Mouse (Mus musculus): Measurements from ENCODE around the gene Gm17332.

DNA sequence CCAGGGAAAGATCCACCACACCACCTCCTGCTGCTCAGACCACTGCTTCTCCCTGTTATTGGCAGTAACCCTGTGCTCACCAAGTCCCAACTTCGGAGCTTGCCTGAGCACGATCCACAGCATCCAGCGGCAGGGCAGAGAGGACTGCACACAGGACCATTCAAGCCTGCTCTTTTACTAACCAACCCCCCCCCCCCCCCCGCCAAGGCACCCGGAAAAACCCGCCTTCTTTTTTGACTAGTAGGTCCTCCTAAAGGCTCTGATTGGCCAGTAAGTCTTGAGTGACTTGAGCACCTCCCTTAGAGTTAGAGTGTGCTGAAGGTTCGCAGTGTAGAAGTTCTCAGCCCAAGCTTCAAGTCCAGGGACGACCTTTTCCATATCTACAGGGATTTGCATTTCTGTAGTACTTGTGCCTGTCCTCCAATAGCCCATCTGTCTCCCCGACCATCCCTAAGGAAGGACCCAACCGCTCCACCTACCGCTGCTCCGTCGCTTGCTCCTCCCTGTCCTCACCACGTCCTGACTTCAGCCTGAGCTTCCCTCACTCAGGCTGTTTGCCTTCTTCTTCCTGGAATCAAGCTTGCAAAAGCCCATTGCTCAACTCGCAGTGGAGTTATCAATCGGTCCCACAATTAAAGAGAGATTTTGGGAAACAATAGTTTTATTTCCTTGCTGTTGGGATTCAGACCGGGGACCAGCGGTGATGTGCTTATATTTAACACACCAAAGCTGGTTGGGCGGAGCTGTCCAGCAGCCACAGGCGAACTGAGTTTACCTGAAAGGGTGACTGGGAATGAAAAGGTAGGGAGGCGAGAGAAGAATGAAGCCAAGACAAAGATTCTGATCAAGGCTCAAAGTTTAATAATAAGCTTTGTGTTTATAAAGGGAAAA lies 12.9 kb downstream of the Gm17332 start:
- no peak for TF ChIP-seq CTCF (IDR thresholded peaks at IDR 0.05; ENCODE audit: borderline replicate concordance, control insufficient read depth, extremely low read depth, insufficient read depth, low read length, poor library complexity)
- no peak for TF ChIP-seq POLR2A (IDR thresholded peaks at IDR 0.05; ENCODE audit: control insufficient read depth, extremely low read depth, insufficient read depth, low read length, poor library complexity)

Measured in thymus, adult 2 months (tissue).